Mouse (Mus musculus): ENCODE measurements around the gene Rcan1.

GRCm38 (mm10) chr16:92439775-92440174 is 30.9 kb downstream of the Rcan1 start:
- TF ChIP-seq CTCF (IDR thresholded peaks at IDR 0.05) (no peak), EP300 (IDR thresholded peaks at IDR 0.05) (no peak)
